Mouse (Mus musculus): ENCODE results near the gene Gm34653. TPM values are rescaled to one million over a fixed set of nuclear protein-coding genes. Genes with fewer than 3 reads are reported as not detected.
"Not testable (repeated sequence)": the region's sequence is repeated elsewhere in the genome, so short reads cannot be mapped to it uniquely, and the experiment has no call there.

Gene Gm34653
- polyA plus RNA-seq, 1 experiment from 2014 or later: 0.16 TPM

GRCm38 (mm10) chr2:34826460-34827231 lies 6.2 kb upstream of the Gm34653 start:
- ATAC-seq (replicated peaks; ENCODE audit: low FRiP score): no peak; the same call in 1 of the 2 replicates
- WGBS: 33% methylated on average over 20 of the region's 21 CpGs
- Histone ChIP-seq H3K4me1 (peaks cover 22% of the 10 kb centered on the region), H3K9me3 (replicated peaks) (0 out of 2 replicates have a peak, but pooled peaks cover 4% of the 10 kb centered on the region), H3K9ac (peak overlapping the region; percentile 96), H3K36me3 (peaks cover 17% of the 10 kb centered on the region), H3K4me2 (peak overlapping the region; percentile 89), H3K27me3 (no peaks in the 10 kb centered on the region), H3K27ac (peak overlapping the region; percentile 92), H3K4me3 (replicated peaks) (peak overlapping the region; percentile 85)

DNA sequence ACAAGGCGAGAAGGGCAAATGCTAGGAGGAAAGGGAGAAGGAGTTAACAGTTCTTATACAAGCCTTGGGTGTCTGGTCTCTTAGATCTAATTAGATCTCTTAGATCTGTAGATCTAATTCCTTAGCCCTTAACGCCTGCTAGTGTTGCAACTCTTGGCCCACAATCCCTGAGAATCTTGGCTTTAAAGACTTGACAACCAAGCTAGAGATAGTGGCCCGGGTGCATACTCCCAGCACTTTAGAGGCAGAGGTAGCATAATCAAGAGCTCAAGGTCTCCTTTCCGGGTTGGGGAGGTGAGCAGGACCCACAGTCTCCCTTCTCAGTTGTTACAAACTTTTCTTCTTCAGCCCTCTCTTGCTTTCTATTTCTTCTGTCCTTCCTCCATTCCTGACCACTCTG lies 5.2 kb upstream of the Gm34653 start:
- H3K9ac ChIP-seq: no peak overlapping the region
- no peak overlapping the region for H3K4me3 ChIP-seq (replicated peaks)
- no peak for ATAC-seq (replicated peaks; ENCODE audit: low FRiP score)
- peaks cover 22% of the 10 kb centered on the region for H3K4me1 ChIP-seq
- WGBS: 85% methylated on average over 4 of the region's 4 CpGs
- H3K27ac ChIP-seq: no peak overlapping the region
- H3K4me2 ChIP-seq: no peak overlapping the region
- no peaks in the 10 kb centered on the region for H3K27me3 ChIP-seq
- H3K9me3 ChIP-seq (replicated peaks): 0 out of 2 replicates have a peak, but pooled peaks cover 4% of the 10 kb centered on the region
- H3K36me3 ChIP-seq: peaks cover 8% of the 10 kb centered on the region; the same call in 1 of the 2 replicates

DNA sequence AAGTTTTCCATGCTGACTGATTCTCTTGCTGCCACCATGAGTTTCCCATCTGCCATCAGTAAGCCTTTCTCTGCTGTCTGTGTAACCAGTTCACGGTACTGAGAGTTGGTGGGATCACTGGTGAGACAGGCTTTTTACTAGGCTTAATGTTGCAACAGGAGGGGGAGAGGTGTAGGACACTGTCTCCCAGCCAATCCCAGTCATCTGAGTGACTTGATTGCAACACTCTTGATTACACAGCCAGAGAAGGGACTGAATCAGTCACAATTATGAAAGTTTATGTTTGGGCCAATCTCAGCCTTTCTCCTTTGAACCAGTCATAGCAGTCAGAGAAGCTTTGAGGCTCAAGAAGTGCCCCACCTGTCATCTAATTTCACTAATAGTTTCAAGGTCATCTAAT lies 4.8 kb upstream of the Gm34653 start:
- Histone ChIP-seq H3K4me3 (replicated peaks) (no peak overlapping the region), H3K4me2 (no peak overlapping the region), H3K27ac (no peak overlapping the region), H3K36me3 (peaks cover 6% of the 10 kb centered on the region; the same call in 1 of the 2 replicates), H3K9me3 (replicated peaks) (0 out of 2 replicates have a peak, but pooled peaks cover 4% of the 10 kb centered on the region), H3K4me1 (peaks cover 22% of the 10 kb centered on the region), H3K27me3 (no peaks in the 10 kb centered on the region), H3K9ac (no peak overlapping the region)
- 79% methylated on average over 1 of the region's 1 CpGs for WGBS
- ATAC-seq (replicated peaks; ENCODE audit: low FRiP score): no peak

GRCm38 (mm10) chr2:34830066-34830465 lies 2.7 kb upstream of the Gm34653 start:
- not testable (repeated sequence) for H3K9me3 ChIP-seq (replicated peaks); ATAC-seq (replicated peaks; ENCODE audit: low FRiP score); H3K4me1 ChIP-seq; H3K27ac ChIP-seq; H3K4me3 ChIP-seq (replicated peaks); H3K9ac ChIP-seq; H3K4me2 ChIP-seq; H3K36me3 ChIP-seq; H3K27me3 ChIP-seq
- 94% methylated on average over 17 of the region's 17 CpGs for WGBS

DNA sequence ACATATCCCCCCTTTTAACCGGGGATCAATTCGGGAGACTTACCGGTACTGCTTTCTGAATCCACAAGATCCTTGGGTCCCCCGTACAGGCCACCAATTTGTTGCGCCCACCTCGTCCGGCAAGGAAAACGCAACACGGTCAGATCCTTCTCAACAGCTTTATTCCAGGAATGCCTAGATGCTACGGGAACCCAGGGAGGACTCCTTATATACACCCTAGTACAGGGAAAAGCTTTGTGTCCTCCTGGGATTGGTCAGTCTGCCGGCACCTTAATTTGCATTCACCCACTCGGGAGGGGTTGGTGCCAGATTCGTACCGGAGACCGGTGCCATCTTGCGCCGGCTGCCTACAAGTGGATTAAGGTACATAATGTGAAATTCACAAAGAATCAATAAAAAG lies 817 bp downstream of the Gm34653 start:
- no peak for ATAC-seq (replicated peaks; ENCODE audit: low FRiP score)
- Histone ChIP-seq H3K27me3 (no peaks in the 10 kb centered on the region), H3K36me3 (no peaks in the 10 kb centered on the region), H3K9me3 (replicated peaks) (0 out of 2 replicates have a peak, but pooled peaks cover 4% of the 10 kb centered on the region), H3K4me3 (replicated peaks) (no peak overlapping the region), H3K9ac (no peak overlapping the region), H3K4me1 (no peaks in the 10 kb centered on the region), H3K4me2 (no peak overlapping the region), H3K27ac (no peak overlapping the region)
- 89% methylated on average over 17 of the region's 17 CpGs for WGBS

DNA sequence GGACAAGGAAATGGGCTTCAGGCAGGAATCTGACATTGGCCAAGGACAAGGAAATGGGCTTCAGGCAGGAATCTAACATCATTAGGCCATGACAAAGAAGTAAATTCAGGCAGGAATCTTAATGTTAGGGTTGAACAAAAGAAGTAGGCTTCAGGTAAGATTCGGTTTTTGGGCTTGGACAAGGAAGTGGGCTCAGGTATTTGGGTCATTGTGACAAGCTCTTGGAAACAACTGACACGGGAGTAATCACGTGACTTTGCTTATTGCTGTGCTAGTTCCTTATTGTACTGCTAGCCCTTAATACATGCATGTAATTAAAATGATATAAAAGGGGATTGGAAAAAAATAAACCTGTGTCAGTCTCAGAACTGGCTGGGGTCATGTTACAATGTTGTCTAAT lies 2.9 kb downstream of the Gm34653 start:
- ATAC-seq (replicated peaks; ENCODE audit: low FRiP score): no peak
- no peaks in the 10 kb centered on the region for H3K27me3 ChIP-seq
- no peak overlapping the region for H3K9ac ChIP-seq
- no peak overlapping the region for H3K4me2 ChIP-seq
- H3K36me3 ChIP-seq: no peaks in the 10 kb centered on the region
- 73% methylated on average over 3 of the region's 3 CpGs for WGBS
- no peaks in the 10 kb centered on the region for H3K9me3 ChIP-seq (replicated peaks)
- no peak overlapping the region for H3K4me3 ChIP-seq (replicated peaks)
- no peak overlapping the region for H3K27ac ChIP-seq
- no peaks in the 10 kb centered on the region for H3K4me1 ChIP-seq

GRCm38 (mm10) chr2:34840143-34840542 lies 7.3 kb downstream of the Gm34653 start:
- not testable (repeated sequence) for H3K36me3 ChIP-seq; H3K9ac ChIP-seq; H3K9me3 ChIP-seq (replicated peaks); H3K4me1 ChIP-seq; H3K4me2 ChIP-seq; H3K4me3 ChIP-seq (replicated peaks); H3K27ac ChIP-seq; H3K27me3 ChIP-seq; ATAC-seq (replicated peaks; ENCODE audit: low FRiP score)
- 79% methylated on average over 5 of the region's 5 CpGs for WGBS

DNA sequence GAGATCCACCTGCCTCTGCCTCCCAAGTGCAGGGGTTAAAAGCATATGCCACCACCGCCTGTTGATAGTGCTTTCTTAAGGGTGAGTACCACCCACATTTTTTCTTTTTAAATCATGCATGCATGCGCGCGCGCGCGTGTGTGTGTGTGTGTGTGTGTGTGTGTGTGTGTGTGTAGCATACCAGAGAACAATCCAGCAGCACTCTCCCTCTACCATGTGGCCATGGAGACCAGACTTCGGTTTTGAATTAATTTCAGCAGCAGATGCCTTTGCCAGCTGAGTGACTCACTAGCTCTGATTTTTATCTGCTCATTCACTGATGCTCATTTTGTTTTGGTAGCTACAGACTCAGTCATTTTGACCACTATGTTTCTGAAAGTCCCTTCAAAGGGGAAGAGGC lies 8.9 kb downstream of the Gm34653 start:
- H3K4me2 ChIP-seq: no peak overlapping the region
- H3K36me3 ChIP-seq: no peaks in the 10 kb centered on the region
- WGBS: 85% methylated on average over 8 of the region's 8 CpGs
- H3K9ac ChIP-seq: no peak overlapping the region
- H3K9me3 ChIP-seq (replicated peaks): no peaks in the 10 kb centered on the region
- H3K27ac ChIP-seq: no peak overlapping the region
- no peaks in the 10 kb centered on the region for H3K4me1 ChIP-seq
- no peak for ATAC-seq (replicated peaks; ENCODE audit: low FRiP score)
- no peaks in the 10 kb centered on the region for H3K27me3 ChIP-seq
- H3K4me3 ChIP-seq (replicated peaks): no peak overlapping the region

- no peak overlapping the region for H3K4me2 ChIP-seq
- no peak overlapping the region for H3K4me3 ChIP-seq (replicated peaks)
- no peaks in the 10 kb centered on the region for H3K9me3 ChIP-seq (replicated peaks)
- no peaks in the 10 kb centered on the region for H3K27me3 ChIP-seq
- ATAC-seq (replicated peaks; ENCODE audit: low FRiP score): no peak
- H3K9ac ChIP-seq: no peak overlapping the region
- WGBS: 80% methylated on average over 11 of the region's 11 CpGs
- no peaks in the 10 kb centered on the region for H3K4me1 ChIP-seq
- 0 out of 2 replicates have a peak, but pooled peaks cover 4% of the 10 kb centered on the region for H3K36me3 ChIP-seq
- H3K27ac ChIP-seq: no peak overlapping the region
Measured at GRCm38 (mm10) chr2:34843211-34843939, 10.6 kb downstream of the Gm34653 start.

DNA sequence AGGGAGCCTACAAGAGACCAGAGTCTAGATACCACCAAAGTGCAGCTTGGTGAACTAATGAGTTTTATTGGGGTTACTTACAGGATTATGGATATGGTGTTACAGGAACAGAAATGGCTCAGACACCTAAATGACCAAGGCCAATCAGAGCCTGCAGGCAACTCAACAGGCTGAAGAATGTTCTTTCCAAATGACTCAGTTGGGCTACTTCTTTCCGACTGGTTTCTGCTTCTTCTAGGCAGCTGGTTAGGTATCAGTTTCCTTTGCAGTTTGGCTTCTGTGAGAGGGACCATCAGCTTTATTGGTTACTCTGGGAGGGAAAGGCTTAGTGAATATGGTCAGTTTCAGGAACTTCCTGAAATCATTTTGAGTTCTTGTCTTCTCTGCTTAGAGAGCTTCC lies 14.9 kb downstream of the Gm34653 start:
- no peak for ATAC-seq (replicated peaks; ENCODE audit: low FRiP score)
- Histone ChIP-seq H3K4me3 (replicated peaks) (no peak overlapping the region), H3K9me3 (replicated peaks) (no peaks in the 10 kb centered on the region), H3K36me3 (peaks cover 42% of the 10 kb centered on the region), H3K27me3 (no peaks in the 10 kb centered on the region), H3K4me2 (no peak overlapping the region), H3K27ac (no peak overlapping the region), H3K4me1 (no peaks in the 10 kb centered on the region), H3K9ac (no peak overlapping the region)
- WGBS: 86% methylated on average over 1 of the region's 1 CpGs

DNA sequence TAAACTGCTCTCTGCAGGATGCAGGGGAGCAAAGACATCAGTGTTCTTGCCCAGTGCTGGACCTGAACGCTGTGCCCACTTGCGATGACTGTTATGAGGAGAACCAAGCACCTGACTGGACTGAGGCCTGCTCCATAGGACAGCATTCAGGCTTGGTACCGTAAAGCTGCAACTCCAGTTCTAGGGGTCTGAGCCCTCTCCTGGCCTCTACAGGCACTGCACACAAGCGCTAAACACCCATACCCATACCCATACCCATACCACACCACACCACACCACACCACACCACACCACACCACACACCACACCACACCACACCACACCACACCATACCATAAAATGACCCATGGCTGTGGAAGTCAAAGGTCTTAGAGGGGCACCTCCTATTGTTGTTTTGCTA lies 22.5 kb downstream of the Gm34653 start:
- Histone ChIP-seq H3K9ac (no peak overlapping the region), H3K9me3 (replicated peaks) (no peaks in the 10 kb centered on the region), H3K36me3 (peaks cover 98% of the 10 kb centered on the region), H3K4me1 (no peaks in the 10 kb centered on the region), H3K4me3 (replicated peaks) (no peak overlapping the region), H3K27me3 (no peaks in the 10 kb centered on the region), H3K4me2 (no peak overlapping the region), H3K27ac (no peak overlapping the region)
- 92% methylated on average over 4 of the region's 4 CpGs for WGBS
- no peak for ATAC-seq (replicated peaks; ENCODE audit: low FRiP score)

GRCm38 (mm10) chr2:34857728-34858127 lies 24.9 kb downstream of the Gm34653 start:
- WGBS: 91% methylated on average over 8 of the region's 8 CpGs
- H3K9me3 ChIP-seq (replicated peaks): no peaks in the 10 kb centered on the region
- H3K36me3 ChIP-seq: peaks cover 92% of the 10 kb centered on the region
- no peak overlapping the region for H3K27ac ChIP-seq
- H3K4me3 ChIP-seq (replicated peaks): no peak overlapping the region
- no peak for ATAC-seq (replicated peaks; ENCODE audit: low FRiP score)
- H3K27me3 ChIP-seq: no peaks in the 10 kb centered on the region
- H3K9ac ChIP-seq: no peak overlapping the region
- H3K4me2 ChIP-seq: no peak overlapping the region
- no peaks in the 10 kb centered on the region for H3K4me1 ChIP-seq

All from kidney, embryonic 15.5 days (tissue).